Mouse (Mus musculus) bone marrow macrophage, adult 2 months (primary cell): Measurements from ENCODE around the gene Cpsf7. TPM values are rescaled to one million over a fixed set of nuclear protein-coding genes. Genes with fewer than 3 reads are reported as not detected.

ENCODE experiments used
- H3K27ac ChIP-seq: 2 replicates; pipeline ENCODE4 v1.5.1; 2012; ENCODE audit warnings: low read depth, low read length; ENCODE audit not compliant: insufficient read depth
- H3K4me1 ChIP-seq: 2 replicates; pipeline ENCODE4 v1.6.1; 2012; ENCODE audit warnings: low read length; ENCODE audit not compliant: control insufficient read depth, insufficient read depth
- H3K4me3 ChIP-seq: 2 replicates; pipeline ENCODE4 v1.5.1; 2012; ENCODE audit warnings: mild to moderate bottlenecking, low read length, moderate library complexity; ENCODE audit not compliant: insufficient read depth
- CTCF ChIP-seq: IDR thresholded peaks from 2 replicates; pipeline ENCODE4 v1.5.1; 2012; ENCODE audit warnings: low read depth, mild to moderate bottlenecking, low read length, moderate library complexity
- POLR2A ChIP-seq: IDR thresholded peaks from 2 replicates; pipeline ENCODE4 v1.6.1; 2012; ENCODE audit warnings: mild to moderate bottlenecking, low read depth, low read length, borderline replicate concordance
- polyA plus RNA-seq: library from polyadenylated mRNA; stranded (reverse); fragments of >200 nt; gene quantifications from 2 replicates; pipeline ENCODE4 v1.2.4, GENCODE M21; 2012; ENCODE audit not compliant: missing spikeins, insufficient read depth, insufficient read length

Cpsf7 gene
- polyA plus RNA-seq, 1 experiment: 62.0 TPM

DNA sequence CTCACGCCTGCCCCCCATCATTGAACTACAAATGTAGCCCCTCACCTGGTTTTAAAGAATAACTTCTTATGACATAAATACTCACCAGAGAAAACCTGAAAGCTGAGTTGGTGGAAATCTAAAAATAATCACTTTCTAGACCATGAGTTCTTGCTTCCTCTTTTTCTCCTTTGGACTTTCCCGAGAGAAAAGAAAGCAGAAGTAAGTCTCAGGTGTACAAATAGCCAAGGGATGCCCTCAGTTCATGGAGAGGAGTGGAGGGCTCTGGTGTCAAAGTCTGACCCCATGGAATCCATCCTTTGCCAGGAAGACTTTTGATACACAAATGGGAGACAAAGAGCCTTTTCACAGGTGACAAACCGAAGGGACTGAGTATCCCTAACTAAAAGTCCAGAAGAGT lies 55.7 kb downstream of the Cpsf7 start:
- H3K27ac ChIP-seq: no peak overlapping the region
- TF ChIP-seq CTCF (no peak), POLR2A (no peak)
- no peak overlapping the region for H3K4me3 ChIP-seq
- peaks cover 23% of the 10 kb centered on the region for H3K4me1 ChIP-seq

DNA sequence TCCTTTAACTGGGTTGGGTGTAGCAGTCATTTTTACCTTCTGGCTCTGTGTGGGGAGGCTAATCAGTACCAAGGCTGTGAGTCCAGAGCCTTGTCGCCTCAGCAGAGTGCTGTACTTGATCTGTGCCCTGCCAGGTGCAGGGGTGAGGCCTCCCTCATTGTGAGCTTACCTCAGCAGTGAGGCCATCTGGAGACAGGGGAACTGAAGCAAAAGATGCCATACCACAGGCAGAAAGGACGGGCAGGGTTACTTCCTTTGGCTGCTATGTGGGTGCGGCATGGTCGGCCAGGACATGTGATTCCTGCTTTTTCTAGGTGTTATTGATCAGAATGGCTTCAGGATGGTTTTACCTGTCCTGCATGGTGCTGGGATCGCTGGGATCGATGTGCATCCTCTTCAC lies 56.9 kb downstream of the Cpsf7 start:
- H3K4me3 ChIP-seq: no peak overlapping the region
- H3K27ac ChIP-seq: no peak overlapping the region
- H3K4me1 ChIP-seq: peaks cover 23% of the 10 kb centered on the region
- no peak for TF ChIP-seq CTCF
- no peak for TF ChIP-seq POLR2A

DNA sequence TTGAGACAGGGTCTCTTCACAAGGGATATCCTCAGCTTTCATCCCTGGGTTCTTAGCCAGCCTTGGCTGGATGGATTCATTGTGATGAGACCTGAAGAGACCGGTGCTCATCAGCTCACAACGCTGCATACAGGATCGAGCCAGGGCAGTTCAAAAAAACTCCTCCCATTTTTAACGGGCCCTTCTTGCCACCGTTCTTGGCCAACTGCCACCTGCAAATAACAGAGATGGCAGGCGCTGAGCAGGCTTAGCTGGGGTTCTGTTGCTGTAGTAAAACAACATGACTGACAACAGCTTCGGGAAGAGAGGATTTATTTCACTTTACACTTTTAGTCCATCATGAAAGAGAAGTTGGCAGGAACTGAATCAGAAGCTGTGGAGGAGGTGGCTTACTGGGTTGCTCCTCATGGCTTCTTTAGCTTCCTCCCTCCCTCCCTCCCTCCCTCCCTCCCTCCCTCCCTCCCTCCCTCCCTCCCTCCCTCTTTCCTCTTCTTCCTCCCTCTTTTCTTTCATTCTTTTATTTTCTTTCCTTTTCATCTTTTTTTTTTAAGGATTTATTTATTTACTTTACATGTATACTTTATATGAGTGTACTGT lies 58.6 kb downstream of the Cpsf7 start:
- TF ChIP-seq CTCF: no peak
- no peak for TF ChIP-seq POLR2A
- no peak overlapping the region for H3K27ac ChIP-seq
- no peak overlapping the region for H3K4me3 ChIP-seq
- H3K4me1 ChIP-seq: peaks cover 26% of the 10 kb centered on the region

DNA sequence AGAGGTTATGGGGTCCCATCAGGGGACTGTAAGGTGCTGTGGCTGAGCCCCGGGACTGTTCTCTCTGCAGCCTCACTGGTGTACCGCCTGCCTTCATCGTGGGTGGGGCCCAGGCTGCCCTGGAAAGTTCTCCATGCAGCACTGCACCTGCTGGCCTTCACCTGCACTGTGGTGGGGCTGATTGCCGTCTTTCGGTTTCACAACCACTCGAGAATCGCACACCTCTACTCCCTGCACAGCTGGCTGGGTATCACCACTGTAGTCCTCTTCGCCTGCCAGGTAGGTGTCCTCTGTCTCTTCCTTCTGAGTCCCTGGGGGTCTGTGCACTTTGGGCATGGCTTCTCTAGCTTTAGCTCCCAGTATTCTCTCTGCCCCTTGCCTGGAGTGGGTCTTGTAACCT lies 60.0 kb downstream of the Cpsf7 start:
- Histone ChIP-seq H3K27ac (no peak overlapping the region), H3K4me3 (no peak overlapping the region), H3K4me1 (peaks cover 17% of the 10 kb centered on the region)
- no peak for TF ChIP-seq CTCF

DNA sequence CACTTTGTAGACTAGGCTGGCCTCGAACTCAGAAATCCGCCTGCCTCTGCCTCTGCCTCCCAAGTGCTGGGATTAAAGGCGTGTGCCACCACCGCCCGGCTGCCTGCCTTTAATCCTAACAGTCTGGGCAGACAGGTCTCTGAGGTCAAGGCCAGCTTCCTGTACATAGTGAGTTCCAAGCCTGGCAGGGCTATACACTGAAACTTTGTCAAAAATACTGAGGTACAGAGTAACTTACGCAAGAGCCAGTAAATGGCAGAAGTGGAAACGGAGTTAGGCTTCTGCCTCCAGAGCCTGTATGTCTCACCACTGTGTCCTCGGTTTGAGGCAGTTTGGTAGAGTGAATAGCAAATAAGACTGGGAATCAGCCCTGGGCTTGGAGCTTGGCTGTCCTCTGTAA lies 62.2 kb downstream of the Cpsf7 start:
- Histone ChIP-seq H3K4me1 (peaks cover 8% of the 10 kb centered on the region), H3K27ac (no peak overlapping the region), H3K4me3 (no peak overlapping the region)
- TF ChIP-seq POLR2A: no peak
- TF ChIP-seq CTCF: no peak

DNA sequence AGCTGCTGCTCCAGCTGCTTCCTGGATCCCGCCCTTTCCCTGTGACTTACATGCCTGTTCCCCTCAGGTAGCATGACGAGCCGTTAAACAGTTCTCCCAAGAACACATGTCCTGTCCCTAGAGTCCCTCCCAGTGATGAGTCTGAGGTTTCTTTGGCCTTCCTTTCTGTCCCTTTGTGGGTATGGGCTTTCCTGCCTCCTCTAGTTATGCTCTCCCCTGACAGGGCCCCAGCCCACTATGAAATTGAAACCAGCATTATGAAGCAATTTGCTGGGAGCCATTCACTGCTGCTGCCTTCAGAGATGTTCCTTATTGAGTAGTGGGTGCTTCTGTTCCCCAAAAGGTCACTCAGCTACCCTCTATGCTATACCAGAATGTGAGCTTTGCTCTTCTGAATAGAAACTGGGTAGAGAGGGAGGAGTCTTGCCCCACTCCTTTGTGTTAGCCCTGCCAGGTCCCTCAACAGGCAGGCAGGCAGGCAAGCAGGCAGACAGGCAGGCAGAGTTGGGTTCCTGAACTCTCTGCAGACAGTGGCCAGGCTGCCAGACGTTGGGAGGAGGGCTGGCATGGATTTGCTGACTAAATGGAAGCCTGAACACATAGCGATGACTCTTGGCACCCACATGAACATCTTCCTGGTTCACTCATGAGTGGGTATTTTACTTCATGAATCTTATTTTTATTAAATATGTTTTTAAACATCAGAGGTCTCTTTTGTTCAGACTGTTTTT lies 64.2 kb downstream of the Cpsf7 start:
- Histone ChIP-seq H3K4me1 (peaks cover 9% of the 10 kb centered on the region), H3K4me3 (no peak overlapping the region), H3K27ac (no peak overlapping the region)
- TF ChIP-seq CTCF (no peak), POLR2A (no peak)

DNA sequence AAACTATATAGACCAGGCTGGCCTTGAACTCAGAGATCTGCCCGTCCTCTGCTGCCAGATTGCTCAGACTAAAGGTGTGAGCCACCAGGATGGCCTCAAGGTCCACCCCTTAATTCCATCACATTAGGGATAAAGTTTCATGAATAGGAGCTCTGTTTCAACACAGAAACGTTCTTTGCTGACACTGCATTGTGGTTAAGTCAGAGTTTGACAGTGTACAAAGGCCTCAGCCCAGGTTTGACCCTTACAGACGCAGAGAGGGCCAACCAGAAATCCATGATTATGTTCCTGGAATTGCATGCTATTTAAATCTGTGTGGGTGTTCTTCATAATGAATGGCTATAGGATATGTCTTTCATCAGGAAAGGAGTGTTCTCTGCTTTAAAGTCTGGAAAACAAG lies 65.2 kb downstream of the Cpsf7 start:
- TF ChIP-seq CTCF (no peak), POLR2A (no peak)
- Histone ChIP-seq H3K4me3 (no peak overlapping the region), H3K27ac (no peak overlapping the region), H3K4me1 (peaks cover 9% of the 10 kb centered on the region)

DNA sequence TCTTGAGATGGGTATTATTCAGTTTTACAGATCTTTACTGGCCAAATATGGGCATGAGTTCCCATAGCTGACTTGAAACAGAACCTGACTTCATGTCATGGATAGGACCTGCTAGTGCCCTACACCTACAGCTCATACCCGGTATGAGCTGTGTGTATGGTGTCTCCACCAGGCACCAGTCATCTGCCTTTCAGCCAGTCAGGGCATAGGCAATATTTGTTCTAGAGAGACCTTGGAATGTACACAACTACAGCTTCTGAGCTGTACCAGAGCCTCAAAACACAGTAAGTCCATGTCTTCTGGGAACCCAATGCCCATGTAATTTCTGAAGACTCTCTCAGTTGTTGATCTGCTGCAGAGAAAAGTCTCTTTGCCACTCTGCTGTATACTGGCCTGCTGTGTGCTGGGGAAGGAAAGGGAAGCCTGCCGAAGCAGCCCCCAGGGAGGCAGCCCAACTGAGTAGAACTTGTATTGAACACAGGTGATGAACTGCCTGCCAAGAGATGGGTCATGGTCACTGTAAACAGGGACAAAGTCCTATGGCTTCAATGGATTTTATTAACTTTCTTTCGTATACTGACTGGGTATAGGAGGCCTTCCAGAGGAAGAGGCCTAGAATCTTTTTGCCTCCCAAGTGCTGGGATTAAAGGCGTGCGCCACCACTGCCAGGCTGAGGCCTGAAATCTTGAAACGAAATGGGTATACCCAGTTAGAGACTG lies 66.8 kb downstream of the Cpsf7 start:
- TF ChIP-seq POLR2A (no peak), CTCF (no peak)
- Histone ChIP-seq H3K4me3 (no peak overlapping the region), H3K27ac (no peak overlapping the region), H3K4me1 (peaks cover 9% of the 10 kb centered on the region)

Other genes starting within 250 kb of the Cpsf7 start
- 2.8 and 3.2 TPM in 2 replicates for gene Dagla, start 220.4 kb upstream of the Cpsf7 start, polyA plus RNA-seq
- not detected in 2 replicates for gene Syt7, start 136.2 kb upstream of the Cpsf7 start, polyA plus RNA-seq
- not detected in 2 replicates for gene Lrrc10b, start 67.8 kb upstream of the Cpsf7 start, polyA plus RNA-seq
- 0.54 TPM in 1 of 2 replicates, not detected in the other for gene Ppp1r32, start 42.3 kb upstream of the Cpsf7 start, polyA plus RNA-seq
- 47.0 and 51.9 TPM in 2 replicates for gene Sdhaf2, start 876 bp downstream of the Cpsf7 start, polyA plus RNA-seq
- gene Tmem216, start 31.0 kb downstream of the Cpsf7 start, polyA plus RNA-seq: 6.6 and 7.8 TPM in 2 replicates
- gene Cyb561a3, start 51.9 kb downstream of the Cpsf7 start, polyA plus RNA-seq: 30.1 and 34.2 TPM in 2 replicates
- 8.4 and 10.6 TPM in 2 replicates for gene Tmem138, start 52.1 kb downstream of the Cpsf7 start, polyA plus RNA-seq
- 85.9 and 103 TPM in 2 replicates for gene Ddb1, start 80.1 kb downstream of the Cpsf7 start, polyA plus RNA-seq
- gene Tkfc, start 80.4 kb downstream of the Cpsf7 start, polyA plus RNA-seq: 4.9 and 7.1 TPM in 2 replicates
- not detected in 2 replicates for gene Vwce, start 108.9 kb downstream of the Cpsf7 start, polyA plus RNA-seq
- not detected in 2 replicates for gene Pga5, start 152.8 kb downstream of the Cpsf7 start, polyA plus RNA-seq
- 39.9 and 41.7 TPM in 2 replicates for gene Vps37c, start 163.5 kb downstream of the Cpsf7 start, polyA plus RNA-seq
- gene Cd5, start 213.7 kb downstream of the Cpsf7 start, polyA plus RNA-seq: not detected in 2 replicates